Mouse (Mus musculus) yolk sac, embryonic 10.5 days (tissue): ENCODE measurements around the gene Ano8.
"Not testable (repeated sequence)": the region's sequence is repeated elsewhere in the genome, so short reads cannot be mapped to it uniquely, and the experiment has no call there.

Experiments
- DNase-seq: peaks from one replicate; pipeline ENCODE4 v3.0.0-alpha.2; 2017; ENCODE audit warnings: low spot score

Ano8 gene

GRCm38 (mm10) chr8:71485142-71486135 lies at the start of gene Ano8:
Gene Ano8 (minus strand): TSS chr8:71485963.
- DNase-seq: peak; percentile 79

DNA sequence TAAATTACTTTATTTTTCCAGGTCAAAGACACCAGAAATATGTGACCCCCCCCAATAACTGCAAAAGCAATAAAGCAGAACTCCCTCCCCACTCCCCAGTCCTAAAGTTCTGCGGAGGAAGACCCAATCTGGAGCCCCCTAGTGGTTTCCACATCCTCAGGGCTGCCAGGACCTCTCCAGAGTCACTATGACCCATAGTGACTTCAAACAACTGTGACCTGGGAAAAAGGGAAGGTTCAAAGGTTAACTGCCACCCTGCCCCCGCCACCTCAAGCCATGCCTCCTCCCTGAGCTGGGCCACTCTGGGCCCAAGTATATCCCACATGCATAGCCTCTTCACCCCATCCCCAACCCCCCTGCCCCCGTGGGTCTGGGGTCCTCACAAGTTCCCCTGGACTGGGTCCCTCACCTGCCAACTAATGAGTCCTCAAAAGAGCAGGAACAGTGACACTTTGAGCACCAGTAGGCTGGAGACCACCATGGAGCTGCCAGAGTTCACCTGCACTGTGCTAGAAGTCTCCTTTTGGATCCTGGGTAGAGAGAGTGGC lies 48.6 kb upstream of the Ano8 start:
- peak; percentile 53 for DNase-seq

GRCm38 (mm10) chr8:71530735-71531467 lies 45.1 kb upstream of the Ano8 start:
- DNase-seq: not testable (repeated sequence)

DNA sequence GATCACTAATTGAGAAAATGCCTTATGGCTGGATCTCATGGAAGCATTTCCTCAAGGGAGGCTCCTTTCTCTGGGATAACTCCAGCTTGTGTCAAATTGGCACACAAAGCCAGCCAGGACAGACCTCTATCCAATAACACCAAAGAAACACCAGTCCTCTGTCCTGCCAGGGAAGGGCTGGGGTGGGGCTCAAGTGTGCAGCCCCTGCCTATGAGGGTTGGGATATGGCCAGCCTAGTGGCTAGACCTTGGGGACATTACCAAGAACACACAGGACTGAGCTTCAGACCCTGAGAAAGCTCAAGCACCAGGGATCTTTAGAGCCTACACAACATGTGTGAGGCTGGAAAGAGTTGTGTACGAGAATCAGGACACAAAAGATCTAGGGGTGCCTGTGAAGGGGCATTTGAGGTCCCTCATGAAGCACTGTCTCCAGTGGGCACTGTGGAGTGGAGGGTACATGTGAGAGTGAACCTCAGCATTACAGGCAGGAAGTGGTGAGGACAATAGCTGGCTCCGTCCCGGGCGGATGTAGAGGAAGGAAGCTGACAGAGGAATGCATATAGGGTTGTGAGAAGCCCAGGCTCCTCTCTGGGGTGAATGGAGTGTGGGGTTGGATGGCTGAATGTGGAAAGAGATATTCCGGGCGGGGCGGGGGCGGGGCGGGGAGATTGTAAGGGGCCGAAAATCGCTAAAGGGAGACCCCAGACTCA lies 42.8 kb upstream of the Ano8 start:
- DNase-seq: no peak

- DNase-seq: no peak
These were observed 41.6 kb upstream of the Ano8 start for GRCm38 (mm10) chr8:71527162-71527870.

DNA sequence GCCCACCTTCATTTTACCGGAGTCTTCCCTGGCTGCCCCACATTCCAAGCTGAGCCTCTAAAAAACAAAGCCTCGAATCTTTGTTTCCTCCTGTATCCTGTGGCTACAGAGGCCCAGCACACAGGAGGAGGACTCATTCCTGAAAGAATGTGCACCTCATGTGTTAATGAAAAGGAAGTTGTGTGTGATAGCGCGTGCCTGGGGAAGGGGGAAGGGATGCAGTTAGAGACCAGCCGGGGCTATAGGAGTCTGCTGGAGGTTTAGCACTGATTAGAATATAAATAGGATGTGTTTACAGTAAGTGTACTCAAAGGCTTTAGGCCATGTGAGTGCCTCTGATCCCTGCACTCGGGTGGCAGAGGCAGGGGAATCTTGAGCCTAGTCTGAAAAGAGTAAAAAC lies 40.5 kb upstream of the Ano8 start:
- DNase-seq: no peak

DNA sequence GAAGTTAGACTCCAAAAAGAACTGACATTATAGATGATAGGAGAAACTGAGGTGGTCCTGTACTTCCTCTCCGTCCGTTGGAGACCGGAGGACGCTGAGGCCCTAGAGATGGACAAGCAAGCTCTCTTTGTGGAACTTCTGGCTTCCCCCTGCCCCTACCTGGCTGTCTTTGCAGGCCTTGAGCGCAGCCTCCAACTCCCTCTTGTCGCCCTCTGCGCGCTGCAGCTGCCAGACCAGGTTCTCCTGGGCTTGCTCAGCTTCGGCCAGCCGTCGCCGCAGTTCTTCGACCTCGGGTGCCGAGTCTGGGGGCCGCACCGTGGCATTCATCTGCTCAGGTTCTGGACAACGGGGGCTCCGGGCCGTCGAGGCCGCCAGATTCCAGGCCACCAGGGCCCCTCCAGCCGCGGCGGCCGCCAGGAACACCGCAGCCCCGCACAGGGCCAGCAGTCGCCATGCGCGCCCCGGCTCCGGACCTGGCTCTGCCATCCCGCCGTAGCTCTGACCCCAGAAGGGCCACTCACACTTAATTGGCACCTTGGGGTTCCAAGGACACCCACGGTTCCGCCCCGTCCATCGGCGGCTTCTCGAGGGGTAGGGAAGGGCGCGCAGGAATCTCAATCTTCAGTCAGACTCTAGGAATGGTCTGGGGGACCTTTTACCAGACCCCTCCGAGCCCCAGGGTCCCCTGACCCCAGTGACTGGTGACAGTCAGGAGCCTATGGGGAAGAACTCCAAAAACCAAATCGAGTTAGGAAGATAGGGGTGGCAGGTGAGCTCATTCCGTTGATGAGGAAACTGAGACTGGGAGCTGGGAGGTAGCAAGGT lies 39.7 kb upstream of the Ano8 start, which contains the start of gene Ccdc194:
Gene Ccdc194 (minus strand): TSS at position 486 of the 825 bp plus-strand sequence.
- DNase-seq: no peak

DNA sequence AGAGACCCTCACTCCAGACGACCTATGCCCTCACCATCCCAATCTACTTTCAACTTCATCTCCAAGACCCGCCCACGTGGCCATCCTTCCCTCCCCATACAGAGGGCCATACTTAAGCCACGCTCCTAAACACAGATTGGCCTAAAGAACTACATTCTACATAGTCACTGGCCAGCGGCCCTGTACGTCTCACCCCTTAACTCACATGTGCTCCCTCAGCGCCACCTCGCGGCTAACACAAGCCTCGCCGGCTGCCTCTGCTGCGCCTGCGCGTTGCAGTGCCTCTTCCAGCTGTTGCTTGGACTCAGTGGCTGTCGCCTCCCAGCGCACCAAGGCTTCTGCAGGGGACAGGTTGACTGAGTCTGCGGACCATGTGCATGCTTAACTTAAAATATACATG lies 35.9 kb upstream of the Ano8 start:
- peak; percentile 88 for DNase-seq

- not testable (repeated sequence) for DNase-seq
These were observed 33.5 kb upstream of the Ano8 start for GRCm38 (mm10) chr8:71519037-71519825.

DNA sequence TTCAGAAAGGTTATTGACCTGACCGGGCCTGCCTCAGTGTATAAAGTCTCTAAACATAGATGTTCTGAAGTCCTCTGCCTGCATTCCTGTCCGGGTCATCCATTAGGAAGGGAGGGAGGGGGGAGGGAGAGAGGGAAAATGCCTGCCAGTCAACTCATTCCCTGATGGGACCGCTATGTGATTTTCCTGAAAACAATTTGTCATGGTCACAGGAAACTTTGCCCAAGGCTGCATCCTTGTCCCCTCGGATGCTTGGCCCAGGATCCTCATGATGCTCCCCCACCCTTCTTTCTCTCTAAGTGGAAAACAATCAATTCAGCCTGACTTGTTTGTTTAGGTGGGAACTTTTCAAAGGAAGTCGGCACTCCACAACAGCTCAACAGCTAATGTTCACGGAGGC lies 31.0 kb upstream of the Ano8 start:
- DNase-seq: peak; percentile 54

DNA sequence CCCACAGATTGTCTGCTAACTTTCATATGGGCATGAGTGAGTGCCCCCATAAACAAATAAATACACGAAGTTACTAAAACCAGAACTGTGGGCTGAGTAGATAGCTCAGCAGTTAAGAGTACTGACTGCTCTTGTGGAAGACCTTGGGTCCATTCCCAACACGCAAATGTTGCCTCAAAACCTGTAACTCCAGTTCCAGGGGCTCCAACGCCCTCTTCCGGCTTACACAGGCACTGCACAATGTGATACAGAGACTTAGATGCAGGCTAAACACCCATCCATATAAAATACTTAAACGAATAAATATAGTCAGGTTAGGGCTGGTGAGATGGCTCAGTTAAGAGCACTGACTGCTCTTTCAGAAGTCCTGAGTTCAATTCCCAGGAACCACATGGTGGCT lies 29.3 kb upstream of the Ano8 start:
- no peak for DNase-seq

DNA sequence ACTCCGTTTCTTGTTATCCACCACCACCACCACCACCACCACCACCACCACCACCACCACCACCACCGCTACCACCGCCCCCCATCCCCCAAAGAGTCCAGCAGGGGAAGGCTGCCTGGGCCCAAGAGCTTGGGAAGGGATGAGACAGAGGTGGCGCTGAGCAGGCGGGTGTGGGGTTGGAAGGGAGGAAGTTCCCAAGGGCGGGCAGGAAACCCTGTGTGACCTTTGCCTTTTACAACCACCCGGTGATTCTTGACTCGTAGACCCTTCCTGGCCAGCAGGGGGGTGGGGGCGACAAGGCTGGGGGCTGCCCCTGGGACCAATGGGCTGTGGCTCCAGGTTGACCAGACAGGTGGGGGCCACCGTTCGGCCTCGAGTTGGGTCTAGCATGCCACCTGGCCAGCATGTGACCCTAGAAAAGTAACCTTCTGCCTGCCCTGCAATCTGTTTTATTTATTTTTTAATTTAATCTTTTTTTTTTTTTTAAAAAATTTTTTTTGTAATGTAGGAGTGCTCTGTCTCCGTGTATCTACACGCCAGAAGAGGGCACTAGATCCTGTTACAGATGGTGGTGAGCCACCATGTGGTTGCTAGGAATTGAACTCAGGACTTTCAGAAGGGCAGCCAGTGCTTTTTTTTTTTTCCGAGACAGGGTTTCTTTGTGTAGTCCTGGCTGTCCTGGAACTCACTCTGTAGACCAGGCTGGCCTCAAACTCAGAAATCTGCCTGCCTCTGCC lies 27.4 kb upstream of the Ano8 start:
- DNase-seq: peak; percentile 37

DNA sequence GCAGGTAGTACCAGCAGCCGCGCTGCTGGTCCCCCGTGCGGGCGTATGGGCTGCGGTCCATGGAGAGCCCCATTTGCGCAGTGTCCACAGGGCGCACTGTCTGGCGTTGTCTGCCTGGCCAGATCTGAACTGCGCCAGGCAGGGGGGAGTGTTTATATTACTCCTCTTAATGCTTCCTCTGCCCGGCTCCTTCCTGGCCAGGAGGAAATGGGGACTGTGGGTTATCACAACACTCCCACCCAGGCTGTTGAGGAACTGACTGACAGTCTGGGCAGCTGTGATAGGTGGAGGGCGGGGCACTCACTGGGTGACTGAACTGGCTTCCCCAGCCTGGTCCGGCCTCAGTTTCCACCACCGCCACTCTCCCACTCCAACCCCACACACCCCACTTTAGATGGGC lies 25.9 kb upstream of the Ano8 start, which contains the start of gene Plvap:
Gene Plvap (minus strand): TSS at position 109 of the 400 bp plus-strand sequence.
- peak; percentile 46 for DNase-seq

- DNase-seq: no peak
These were observed 23.6 kb upstream of the Ano8 start for GRCm38 (mm10) chr8:71509316-71509715.

- DNase-seq: peak; percentile 76
These were observed 21.9 kb upstream of the Ano8 start for GRCm38 (mm10) chr8:71507589-71508104.

DNA sequence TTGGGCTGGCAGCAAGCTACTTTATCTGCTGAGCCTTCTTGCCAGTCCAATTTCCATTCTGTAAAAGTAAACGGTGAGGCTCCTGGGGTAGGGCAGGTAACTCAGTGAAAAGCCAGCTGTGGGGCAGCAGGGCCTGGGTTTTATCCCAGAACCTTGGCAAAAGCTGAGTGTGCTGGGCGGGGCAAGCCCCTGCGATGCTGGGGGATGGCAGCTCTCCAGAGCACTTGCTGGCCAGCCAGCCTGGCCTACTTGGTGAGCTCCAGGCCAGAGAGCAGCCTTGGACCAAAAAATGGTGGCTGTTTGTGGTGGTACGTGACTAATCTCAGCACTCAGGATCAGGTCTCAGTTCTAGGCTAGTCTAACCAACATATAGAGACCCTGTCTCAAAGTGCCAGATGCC lies 20.2 kb upstream of the Ano8 start:
- no peak for DNase-seq

DNA sequence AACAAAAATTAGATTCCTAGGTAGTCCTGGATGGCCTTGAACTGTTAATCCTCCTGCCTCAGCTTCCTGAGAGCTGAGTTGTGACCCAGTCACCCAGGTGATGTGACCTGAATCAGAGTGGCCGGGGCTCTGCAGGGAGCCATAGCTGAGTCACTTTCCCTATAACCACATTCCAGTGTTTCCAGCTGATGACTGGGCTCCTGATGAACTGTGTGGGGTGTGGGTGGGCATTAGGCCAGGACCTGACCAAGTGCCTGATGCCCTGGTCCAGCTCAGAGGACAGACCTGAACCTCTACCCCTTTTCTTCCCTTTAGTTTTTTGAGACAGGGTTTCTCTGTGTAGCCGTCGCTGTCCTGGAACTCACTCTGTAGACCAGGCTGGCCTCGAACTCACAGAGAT lies 19.6 kb upstream of the Ano8 start:
- DNase-seq: no peak

DNA sequence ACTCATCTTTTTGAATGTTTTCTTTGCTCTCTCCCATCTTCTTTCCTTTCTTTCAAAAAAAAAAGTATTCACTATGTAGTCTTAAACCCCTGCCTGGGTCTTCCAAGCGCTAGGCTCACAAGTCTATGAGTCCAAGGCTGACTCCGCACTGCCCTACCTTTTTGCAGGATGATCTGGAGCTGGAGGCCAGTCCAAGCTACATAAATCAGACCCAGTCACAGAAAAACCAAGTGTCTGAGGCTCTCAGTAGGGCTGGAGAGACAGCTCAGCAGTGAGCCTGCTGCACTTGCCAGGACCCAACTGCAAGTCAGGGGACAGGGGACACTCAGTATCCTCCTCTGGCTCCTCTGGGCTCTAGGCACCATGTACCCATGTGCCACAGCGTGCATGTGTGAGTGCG lies 18.6 kb upstream of the Ano8 start:
- no peak for DNase-seq
